Mouse (Mus musculus) left cerebral cortex, postnatal 36 days (tissue): ENCODE measurements around the gene Adk. TPM values are rescaled to one million over a fixed set of nuclear protein-coding genes. Genes with fewer than 3 reads are reported as not detected.
A peak's percentile ranks its signal among the peaks of the same experiment; 100 is the strongest.

Source experiments
- DNase-seq, 2 experiments: peaks; one replicate each; pipeline ENCODE4 v3.0.0; 2021 to 2022; ENCODE audit warnings: low spot score in 2 of 2, mixed read lengths in 1 of 2
- intact Hi-C: fragments of 180-260 bp; cut with DNase I; formaldehyde crosslinking; loops from one replicate; pipeline ENCODE4 v1.15.1; 2025
- total RNA-seq, 2 experiments: library from RNA; stranded (reverse); gene quantifications; 2 replicates each; pipeline ENCODE4 v1.2.3; 2021

Adk gene
- total RNA-seq, 2 experiments from 2014 or later, result 63.6 to 66.2 TPM

DNA sequence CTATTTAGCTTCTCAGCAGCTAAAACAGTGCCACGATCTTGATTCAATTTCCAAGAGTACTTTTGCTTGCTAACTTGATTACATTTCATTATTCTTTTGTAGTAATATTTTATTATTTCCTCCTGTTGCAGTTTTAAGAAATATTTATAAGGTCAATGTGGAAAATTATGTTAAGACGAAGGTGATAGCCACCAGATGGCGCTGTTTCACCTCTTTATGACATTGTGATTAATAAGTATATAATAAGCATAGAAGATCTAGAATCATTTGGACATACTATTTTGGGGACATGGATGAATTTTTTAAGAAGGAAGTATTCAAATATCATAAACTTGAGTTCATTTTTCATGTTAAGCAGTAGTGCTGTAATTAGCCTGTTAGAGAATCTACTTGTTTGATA, 68.1 kb downstream of the Adk start:
- DNase-seq, result no peak
- intact Hi-C loops, result loop anchor here (1.0 to 5.0 kb wide), 2 partner anchors 622 to 727 kb away; partner anchors contain the start of gene Comtd1

DNA sequence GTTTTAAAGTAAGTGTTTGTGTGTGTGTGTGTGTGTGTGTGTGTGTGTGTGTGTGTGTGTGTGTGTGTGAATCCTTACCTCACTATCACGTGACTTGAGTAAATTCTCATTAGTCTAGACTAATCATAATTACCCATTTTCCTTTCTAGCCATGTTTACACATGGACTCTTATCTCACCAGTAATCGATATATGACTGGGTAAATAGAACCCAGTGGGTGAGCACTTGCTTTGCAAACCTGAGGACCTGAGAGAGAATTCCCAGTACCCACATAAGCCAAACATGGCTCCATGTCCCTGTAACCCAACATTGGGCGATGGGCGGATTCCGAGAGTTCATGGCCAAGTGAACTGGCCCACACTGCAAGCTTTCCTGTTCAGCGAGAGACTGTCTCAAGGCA, 74.8 kb downstream of the Adk start:
- no peak for DNase-seq
- intact Hi-C loops, result no loop called here

DNA sequence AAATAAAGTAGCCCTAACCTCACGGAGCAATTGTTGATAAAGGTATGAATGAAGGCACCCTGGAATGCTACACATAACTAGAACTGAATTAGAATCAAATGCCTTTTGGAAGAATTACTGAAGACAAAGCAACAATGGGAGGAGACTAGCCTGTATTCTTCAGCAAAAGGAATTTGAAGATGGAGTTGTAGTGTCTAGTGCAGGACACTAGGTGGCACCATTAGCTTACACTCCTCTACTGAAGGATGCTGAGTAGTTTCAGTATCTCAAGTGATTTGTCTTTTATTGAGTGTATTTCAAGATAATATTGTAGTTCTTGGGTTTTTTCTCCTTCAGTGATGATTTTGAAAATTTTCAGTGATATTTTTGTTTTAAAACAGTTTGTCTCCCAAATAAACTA, 84.5 kb downstream of the Adk start:
- DNase-seq, result peak in 1 of 2 experiments; percentile 62
- intact Hi-C loops, result loop anchor here (5.0 to 10.0 kb wide), 4 partner anchors 365 to 605 kb away; no protein-coding TSS in a partner anchor

DNA sequence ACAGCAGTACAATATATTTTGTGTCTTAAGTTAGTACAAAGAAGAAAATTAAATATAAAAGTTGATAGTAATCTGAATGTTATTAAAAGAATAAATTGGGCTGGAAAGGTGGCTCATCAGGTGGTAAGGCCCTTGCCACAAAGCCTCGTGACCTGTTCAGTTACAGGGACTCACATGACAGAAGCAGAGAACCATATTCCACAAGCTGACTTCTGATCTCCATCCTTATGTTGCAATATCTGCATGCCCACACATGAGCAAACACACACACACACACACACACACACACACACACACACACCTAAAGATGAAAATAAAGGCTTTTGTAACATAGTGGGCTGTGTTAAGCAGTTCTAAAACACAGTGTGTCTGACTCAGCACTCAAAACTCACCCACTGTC, 90.2 kb downstream of the Adk start:
- intact Hi-C loops, result no loop called here
- no peak for DNase-seq

DNA sequence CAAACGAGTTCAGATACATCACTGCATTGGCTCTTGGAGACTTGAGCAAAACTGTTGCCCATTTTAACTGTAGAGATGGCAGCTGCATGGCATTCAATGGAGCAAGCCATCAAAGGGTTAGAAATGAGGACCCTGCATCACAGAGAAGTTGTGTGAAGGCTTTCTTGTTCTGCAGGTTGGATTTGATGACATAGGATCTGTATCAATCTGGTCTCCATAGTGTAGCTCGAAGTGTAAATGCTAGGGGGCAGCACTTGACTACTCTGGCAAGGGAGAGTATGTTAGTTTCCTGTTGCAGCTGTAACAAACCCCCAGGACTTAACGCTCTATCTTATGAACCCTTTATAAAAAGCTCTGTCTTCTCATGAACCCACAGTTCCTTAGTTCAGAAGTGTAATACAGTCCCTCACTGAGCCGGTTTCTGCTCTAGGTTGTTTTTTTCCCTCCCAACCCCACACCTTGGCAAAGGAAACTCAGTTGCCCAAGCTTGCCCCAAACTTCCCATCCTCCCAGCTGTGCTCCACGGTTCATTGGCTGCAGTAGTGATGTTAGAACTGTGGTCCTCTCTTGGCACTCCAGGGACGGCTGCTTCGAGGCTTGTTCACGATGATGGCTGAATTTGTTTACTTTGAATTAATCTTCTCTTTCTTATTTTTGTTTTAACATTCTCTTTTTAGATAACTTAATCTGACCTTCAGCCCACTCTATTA, 91.2 kb downstream of the Adk start:
- no peak for DNase-seq
- intact Hi-C loops, result no loop called here

DNA sequence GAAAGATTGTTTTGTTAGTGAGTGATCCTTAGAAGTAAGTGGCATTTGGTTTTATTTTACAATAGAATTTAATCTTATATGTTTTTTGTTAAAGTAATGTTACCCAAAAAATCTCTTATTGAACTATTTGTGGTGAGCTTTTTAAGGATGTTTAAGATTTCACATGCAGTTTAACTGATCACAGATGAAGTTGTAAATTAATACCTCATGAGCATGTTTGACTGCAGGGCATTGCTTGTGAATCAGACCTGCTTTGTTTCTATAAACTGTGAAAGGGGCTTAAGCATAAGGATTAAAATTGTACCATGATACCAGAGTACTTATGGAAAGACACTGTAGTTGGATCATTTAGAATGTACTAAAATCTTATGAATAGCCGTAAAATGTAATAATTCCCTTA, 94.8 kb downstream of the Adk start:
- intact Hi-C loops, result no loop called here
- DNase-seq, result no peak

DNA sequence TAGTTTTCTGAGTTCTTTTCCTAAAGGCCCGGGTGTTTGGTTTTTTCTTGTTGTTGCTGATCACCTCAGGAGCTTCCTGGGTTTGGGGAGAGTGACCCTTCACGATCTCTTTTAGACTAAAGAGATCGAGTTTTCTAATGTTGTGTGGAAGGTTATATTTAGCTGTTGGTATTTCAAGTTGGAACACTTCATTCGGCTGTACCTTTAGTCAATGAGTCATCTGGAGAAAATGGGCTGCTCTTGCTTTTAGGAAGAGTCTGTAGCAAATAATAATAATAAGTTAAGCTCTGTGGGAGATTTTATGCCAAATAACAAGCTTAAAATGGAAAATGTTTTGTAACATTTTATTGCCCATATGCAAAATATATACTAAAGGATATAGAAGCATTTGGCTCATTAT, 97.9 kb downstream of the Adk start:
- no peak for DNase-seq
- intact Hi-C loops, result loop anchor here (5.0 kb wide), 2 partner anchors 102 to 162 kb away; no protein-coding TSS in a partner anchor

DNA sequence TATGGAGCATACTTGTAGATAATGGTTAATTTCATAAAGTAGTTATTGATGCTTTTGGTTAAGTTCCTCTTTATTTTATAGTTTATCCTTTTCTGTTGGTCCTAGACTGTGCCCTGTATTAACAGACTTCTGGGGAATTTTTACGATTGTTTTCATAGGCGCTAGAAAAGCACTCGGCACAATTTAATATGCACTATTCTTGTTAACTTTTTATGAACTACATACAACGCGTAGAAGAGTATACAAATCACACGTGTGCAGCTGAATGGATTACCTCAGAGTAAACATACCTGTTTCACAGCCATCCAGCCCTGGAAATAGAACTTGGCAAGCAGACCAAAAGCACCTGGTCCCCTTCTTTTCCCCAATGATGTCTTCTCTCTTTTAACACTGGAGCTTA, 99.7 kb downstream of the Adk start:
- intact Hi-C loops, result loop anchor here (5.0 kb wide), 2 partner anchors 100 to 160 kb away; no protein-coding TSS in a partner anchor
- no peak for DNase-seq

DNA sequence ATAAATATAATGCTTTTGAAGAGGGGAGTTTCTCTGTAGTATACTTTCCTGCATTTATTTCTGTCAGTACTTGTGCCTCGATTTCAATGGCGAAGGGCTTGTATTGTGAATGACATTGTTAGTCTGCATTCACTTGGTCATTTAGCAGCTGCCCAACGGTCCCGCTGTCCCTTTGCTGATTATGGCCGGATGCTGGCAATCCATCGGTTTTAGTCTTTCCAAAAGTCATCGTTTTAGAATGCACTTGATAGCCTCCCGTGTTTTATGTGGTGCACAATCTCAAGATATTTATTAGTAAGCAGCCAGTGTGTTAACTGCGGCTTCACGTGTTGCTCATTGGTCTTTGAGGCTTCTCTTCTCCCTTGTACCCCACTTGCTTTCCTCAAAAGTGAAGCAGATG, 113.3 kb downstream of the Adk start:
- intact Hi-C loops, result no loop called here
- no peak for DNase-seq

DNA sequence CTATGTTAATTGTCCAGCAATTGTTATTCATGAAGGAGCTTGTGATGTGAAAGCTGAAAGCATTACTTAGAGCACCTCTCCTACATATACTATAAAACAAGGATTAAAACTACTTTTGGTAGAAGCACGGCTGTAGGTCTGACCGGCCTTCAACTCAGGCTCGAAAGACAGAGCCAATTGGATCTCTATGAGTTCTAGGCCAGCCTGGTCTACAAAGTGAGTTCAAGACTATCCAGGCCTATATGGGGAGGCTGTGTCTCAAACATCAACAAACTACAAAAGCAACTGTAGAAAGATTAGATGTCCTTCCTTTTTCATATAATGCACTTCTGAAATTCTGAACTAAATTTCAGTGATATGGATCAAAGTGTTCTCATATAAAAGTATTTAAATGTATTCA, 113.7 kb downstream of the Adk start:
- DNase-seq, result no peak
- intact Hi-C loops, result no loop called here

DNA sequence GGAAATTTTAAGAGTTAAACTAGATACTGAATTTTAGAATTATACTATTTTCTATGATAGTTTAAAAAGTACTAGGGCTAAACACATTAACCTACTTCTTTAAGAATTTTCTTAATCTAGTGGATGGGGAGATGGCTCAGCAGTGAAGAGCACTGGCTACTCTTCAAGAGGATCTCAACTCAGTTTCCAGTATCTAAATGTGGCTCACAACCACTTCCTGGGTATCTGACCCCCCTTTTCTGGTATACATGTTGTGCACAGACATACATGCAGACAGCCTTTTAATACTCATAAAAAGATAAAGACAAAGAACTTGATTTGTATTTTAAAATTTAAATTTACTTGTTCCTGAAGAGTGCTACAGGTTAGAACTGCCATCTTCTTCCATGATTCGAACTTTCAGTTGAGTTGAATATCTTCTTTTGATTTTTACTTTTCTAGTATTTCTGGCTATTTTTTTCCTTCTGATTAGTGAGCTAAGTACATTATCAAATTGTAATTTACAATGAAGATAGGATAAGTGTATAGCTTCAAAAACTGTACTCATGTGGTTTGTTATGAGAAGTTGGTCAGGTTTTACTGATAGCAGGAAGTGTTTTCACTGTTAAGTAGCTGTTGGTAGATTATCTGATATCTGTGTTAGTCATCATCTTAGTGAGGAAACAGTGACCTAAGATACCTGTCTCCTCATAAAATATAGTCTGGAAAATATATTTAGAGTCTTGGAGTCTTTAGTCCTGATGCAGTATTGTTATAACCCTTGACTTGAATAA, 121.8 kb downstream of the Adk start:
- DNase-seq, result no peak
- intact Hi-C loops, result no loop called here

DNA sequence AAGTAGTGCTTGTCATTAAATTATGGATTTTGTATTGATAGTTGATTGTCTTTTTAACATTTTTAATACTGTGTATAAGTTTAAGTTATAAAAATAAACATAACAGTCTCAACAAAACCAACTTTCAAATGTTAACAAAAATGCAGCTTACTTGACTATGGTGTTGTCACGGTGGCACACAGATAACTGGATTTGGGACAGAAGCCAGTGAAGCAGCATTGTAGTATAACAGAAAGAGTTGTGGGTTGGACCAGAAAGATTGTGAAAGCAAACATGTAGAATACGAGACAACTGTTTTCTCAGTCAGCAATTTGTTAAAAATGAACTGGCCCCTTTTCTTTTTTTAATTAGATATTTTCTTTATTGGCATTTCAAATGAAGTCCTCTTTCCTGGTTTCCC, 122.4 kb downstream of the Adk start:
- DNase-seq, result no peak
- intact Hi-C loops, result no loop called here

DNA sequence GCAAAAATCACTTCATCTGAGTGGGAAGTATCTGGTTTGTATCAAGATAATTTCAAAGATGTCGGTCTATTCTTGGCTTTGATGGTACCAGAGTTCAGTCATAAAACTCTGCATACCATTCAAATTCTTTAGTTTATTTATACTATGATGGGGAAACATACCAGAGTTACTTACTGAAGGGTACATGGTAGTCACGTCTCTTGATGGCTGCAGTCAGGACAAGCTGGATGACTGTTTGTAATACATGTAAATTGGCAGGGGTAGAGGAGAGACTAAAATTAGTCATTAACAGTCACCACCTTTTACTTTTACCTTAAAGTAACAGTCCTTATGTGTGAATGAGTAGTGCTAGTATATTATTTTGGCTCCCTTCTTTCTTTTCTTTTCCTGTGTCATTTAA, 125.4 kb downstream of the Adk start:
- intact Hi-C loops, result no loop called here

DNA sequence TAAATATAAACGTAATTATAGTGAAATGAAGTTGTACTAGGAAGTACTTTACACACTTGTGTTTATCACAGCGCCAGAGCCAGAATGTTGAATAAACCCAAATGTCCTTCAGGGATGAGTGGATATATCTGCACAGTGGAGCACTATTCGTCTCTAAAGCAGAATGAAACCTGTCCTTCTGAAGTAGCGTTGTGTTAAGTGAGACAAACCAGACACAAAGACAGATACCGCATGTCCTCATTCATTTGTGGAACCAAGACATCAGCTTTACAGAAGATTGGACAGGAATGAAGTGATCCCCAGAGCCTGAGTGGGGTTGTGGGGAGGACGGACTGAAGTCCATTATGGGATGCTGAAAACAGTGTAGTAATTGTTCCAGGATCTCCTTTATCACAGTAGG, 126.0 kb downstream of the Adk start:
- no peak for DNase-seq
- intact Hi-C loops, result no loop called here

More for the DNA sequence above, 125.4 kb downstream of the Adk start:
- DNase-seq, result no peak

DNA sequence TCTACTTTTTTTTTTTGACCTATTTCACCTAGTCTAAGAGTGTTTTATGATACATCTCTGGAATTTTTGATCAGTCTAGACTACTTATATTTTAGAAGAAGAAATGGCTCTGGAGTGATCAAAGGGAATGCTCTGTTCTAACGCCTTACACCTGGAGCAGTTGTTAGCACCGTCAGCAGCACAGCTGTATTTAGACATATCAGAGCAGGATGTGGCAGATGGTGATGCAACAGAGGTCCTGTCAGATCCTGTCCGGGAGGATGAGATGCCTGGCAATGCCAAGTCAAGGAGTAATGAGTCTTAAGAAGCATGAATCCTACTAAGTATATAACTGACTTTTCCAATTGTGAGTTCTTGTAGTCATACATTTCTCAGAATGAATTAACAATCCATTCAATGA, 128.7 kb downstream of the Adk start:
- intact Hi-C loops, result no loop called here
- no peak for DNase-seq

DNA sequence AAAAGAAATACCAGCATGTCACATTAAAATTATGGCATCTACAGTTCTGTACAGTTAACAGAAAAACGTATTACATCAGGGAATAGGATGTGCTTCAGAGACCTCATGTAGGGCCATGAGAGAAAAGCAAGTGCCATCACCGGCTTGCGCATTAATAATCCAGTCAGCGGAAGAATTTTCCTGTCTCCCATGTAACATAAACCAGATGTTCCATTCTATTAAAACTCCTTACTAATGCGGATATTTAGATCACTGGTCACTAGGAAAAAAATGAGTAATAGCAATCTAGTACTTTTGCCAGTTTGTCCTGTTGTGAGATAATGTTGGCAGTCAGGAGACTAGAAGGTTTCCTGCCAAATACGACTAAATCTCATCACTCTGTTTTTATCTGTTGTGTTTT, 139.6 kb downstream of the Adk start:
- intact Hi-C loops, result no loop called here
- DNase-seq, result no peak

DNA sequence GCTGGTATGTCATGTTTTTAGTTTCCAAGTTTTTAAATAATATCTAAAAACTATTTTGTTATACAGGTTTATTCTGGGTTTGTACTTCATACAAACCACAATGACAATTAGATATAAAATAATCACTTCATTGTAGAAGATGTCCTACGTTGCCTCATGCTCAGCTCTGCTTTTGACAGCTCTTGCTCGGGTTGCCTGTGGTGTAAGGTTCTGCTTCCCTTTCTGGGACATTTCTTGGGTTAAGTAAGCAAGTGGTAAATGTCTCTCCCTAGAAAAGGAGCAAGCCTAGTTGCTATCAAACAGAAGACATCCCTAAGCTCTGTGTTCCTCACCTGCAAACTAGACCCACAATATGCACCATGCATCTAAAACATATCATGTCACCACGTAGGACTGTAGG, 140.4 kb downstream of the Adk start:
- DNase-seq, result no peak
- intact Hi-C loops, result no loop called here

DNA sequence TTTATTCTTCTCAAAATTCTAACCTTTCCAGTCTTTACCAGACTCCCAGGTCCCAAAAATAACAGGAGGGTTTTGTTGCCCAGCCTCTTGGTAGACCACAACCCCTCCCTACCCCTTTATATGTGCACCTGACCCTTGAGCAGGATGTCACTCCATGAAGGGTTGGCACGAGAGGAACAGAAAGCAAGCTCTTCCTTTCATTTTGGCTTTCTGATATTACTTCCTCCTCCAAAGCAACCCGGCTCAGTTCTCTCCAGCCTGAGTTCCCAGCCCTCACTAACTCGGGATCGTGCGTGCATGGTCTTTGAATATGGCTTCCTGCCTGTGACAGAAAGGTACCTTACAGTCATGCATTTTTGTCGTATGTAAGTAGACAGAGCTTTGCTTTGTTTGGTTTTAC, 142.0 kb downstream of the Adk start:
- intact Hi-C loops, result no loop called here

DNA sequence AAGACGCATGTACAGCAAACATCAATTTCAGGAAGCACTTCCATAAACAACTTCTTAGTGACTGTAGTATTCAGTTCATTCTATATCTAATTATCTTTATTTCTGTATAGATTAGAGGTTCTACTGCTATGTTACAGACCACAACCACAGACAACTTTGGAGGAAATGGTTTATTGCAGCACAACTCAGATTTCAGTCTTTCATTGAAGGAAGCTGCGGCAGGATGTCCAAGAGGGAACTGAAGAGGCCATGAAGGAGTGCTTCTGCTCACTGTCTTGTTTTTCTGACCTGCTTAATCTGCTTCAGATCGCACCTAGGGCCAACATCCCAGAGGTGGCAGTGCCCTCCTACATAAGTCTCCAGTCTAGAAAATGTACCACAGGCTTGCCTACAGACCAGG, 148.5 kb downstream of the Adk start:
- intact Hi-C loops, result no loop called here
- DNase-seq, result no peak

More for the DNA sequence above, 142.0 kb downstream of the Adk start:
- no peak for DNase-seq

DNA sequence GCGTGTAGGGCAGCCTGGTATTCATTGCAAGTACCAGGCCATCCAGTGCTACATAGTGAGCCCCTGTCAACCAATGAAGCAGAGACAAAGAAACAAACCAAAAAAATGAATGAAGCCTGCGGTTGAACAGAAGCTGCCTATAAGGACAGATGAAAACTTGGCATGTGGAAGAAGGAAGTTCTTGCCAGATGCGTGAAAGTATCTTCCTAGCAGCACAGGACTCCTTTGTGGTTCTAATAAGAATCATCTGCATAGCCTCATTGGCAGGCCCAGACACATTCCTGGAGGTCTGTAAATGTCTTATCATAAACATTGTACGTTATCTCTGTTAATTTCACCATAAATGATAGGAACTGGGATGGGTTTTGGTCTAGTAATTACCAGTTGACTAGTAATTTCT, 154.1 kb downstream of the Adk start:
- intact Hi-C loops, result no loop called here
- DNase-seq, result no peak

DNA sequence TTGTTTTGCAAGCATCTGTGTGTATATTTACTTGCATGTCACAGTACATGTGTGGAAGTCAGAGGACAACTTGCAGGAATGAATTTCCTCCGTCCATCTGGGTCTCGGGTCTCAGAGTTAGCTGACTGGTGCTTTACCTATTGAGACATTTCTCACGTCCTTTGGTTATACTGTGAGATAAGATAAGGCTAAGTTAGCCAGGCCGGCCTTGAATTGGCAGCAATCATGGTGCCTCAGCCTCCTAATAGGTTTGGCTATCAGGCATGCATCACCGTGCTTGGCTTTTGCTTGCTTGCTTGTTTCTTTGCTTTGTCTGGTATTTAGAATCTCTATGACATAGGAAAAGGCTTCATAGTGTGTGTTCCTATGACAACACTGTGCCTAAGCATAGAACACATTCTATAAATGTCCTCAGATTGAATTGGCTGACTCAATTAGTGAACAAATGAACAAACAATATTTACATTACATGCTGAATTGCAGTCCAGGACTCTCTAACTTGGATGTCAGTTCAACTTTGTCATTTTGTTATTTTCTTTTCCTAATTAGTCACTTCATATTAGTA, 169.3 kb downstream of the Adk start:
- no peak for DNase-seq
- intact Hi-C loops, result no loop called here
